Mouse (Mus musculus): ENCODE results near the gene Cd72. TPM values are rescaled to one million over a fixed set of nuclear protein-coding genes. Genes with fewer than 3 reads are reported as not detected.

Cd72 gene
- polyA plus RNA-seq, 1 experiment: 0.84 TPM

GRCm38 (mm10) chr4:43476604-43477003, 22.2 kb upstream of the Cd72 start:
- WGBS: 90% methylated on average over 6 of the region's 6 CpGs
- Histone ChIP-seq H3K27me3 (ENCODE audit: control insufficient read depth, insufficient read depth, low read length) (no peaks in the 10 kb centered on the region), H3K4me1 (ENCODE audit: control insufficient read depth, insufficient read depth, low read length) (0 out of 2 replicates have a peak, but pooled peaks cover 2% of the 10 kb centered on the region), H3K27ac (ENCODE audit: insufficient read depth, low read length) (no peak overlapping the region), H3K4me3 (replicated peaks; ENCODE audit: insufficient read depth, low read depth, low read length) (no peak overlapping the region)
- DNase-seq: no peak
- TF ChIP-seq CTCF (IDR thresholded peaks at IDR 0.05; ENCODE audit: borderline replicate concordance, insufficient read depth, low read depth, low read length) (no peak), POLR2A (IDR thresholded peaks at IDR 0.05; ENCODE audit: borderline replicate concordance, insufficient read depth, low read length) (no peak)

- TF ChIP-seq POLR2A (IDR thresholded peaks at IDR 0.05; ENCODE audit: borderline replicate concordance, insufficient read depth, low read length) (no peak), CTCF (IDR thresholded peaks at IDR 0.05; ENCODE audit: borderline replicate concordance, insufficient read depth, low read depth, low read length) (no peak)
- Histone ChIP-seq H3K4me1 (ENCODE audit: control insufficient read depth, insufficient read depth, low read length) (0 out of 2 replicates have a peak, but pooled peaks cover 2% of the 10 kb centered on the region), H3K27ac (ENCODE audit: insufficient read depth, low read length) (no peak overlapping the region), H3K27me3 (ENCODE audit: control insufficient read depth, insufficient read depth, low read length) (no peaks in the 10 kb centered on the region), H3K4me3 (replicated peaks; ENCODE audit: insufficient read depth, low read depth, low read length) (no peak overlapping the region)
- WGBS: 73% methylated on average over 1 of the region's 1 CpGs
- DNase-seq: no peak
These were observed 19.2 kb upstream of the Cd72 start for GRCm38 (mm10) chr4:43473636-43474035.

DNA sequence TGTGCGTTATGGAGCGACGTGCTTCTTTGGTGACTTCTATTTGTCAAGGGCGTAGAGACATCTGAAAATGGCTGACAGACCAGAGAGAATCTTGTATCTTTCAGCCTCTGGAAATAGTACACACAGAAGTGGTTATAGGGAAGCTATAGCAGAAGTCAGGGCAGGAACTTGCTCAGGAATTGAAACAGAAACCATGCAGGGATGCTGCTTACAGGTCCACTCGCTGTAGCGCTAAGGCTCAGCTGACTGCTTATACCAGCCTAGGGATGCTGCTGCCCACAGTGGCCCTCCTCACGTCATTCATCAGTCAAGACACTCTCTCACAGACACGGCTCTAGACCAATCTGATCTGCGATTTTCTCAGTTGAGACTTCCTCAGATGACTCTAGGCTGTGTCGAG, 15.9 kb upstream of the Cd72 start:
- Histone ChIP-seq H3K4me1 (ENCODE audit: control insufficient read depth, insufficient read depth, low read length) (no peaks in the 10 kb centered on the region), H3K27me3 (ENCODE audit: control insufficient read depth, insufficient read depth, low read length) (no peaks in the 10 kb centered on the region), H3K27ac (ENCODE audit: insufficient read depth, low read length) (no peak overlapping the region), H3K4me3 (replicated peaks; ENCODE audit: insufficient read depth, low read depth, low read length) (no peak overlapping the region)
- WGBS: 93% methylated on average over 10 of the region's 10 CpGs
- TF ChIP-seq CTCF (IDR thresholded peaks at IDR 0.05; ENCODE audit: borderline replicate concordance, insufficient read depth, low read depth, low read length): no peak
- TF ChIP-seq POLR2A (IDR thresholded peaks at IDR 0.05; ENCODE audit: borderline replicate concordance, insufficient read depth, low read length): no peak
- no peak for DNase-seq

DNA sequence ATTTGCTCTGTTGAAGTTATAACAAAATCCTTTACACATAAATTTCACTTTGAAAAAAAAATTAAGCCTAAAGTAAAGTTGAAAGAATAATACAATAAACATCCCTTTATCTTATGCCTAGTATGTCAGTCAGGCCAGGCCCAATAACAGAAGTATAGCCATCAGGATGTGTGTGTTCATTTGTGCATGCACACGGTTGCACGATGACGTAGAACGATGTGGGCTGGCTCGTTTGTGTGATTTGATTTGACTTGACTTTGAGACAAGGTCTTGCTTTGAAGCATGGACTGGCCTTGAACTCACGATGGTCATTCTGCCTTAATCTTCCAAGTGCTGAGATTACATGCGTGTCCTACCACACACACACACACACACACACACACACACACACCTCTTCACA, 12.4 kb upstream of the Cd72 start:
- TF ChIP-seq POLR2A (IDR thresholded peaks at IDR 0.05; ENCODE audit: borderline replicate concordance, insufficient read depth, low read length) (no peak), CTCF (IDR thresholded peaks at IDR 0.05; ENCODE audit: borderline replicate concordance, insufficient read depth, low read depth, low read length) (no peak)
- Histone ChIP-seq H3K4me1 (ENCODE audit: control insufficient read depth, insufficient read depth, low read length) (no peaks in the 10 kb centered on the region), H3K27me3 (ENCODE audit: control insufficient read depth, insufficient read depth, low read length) (no peaks in the 10 kb centered on the region), H3K27ac (ENCODE audit: insufficient read depth, low read length) (no peak overlapping the region), H3K4me3 (replicated peaks; ENCODE audit: insufficient read depth, low read depth, low read length) (no peak overlapping the region)
- WGBS: 76% methylated on average over 7 of the region's 7 CpGs
- DNase-seq: no peak

- WGBS: 86% methylated on average over 6 of the region's 6 CpGs
- TF ChIP-seq CTCF (IDR thresholded peaks at IDR 0.05; ENCODE audit: borderline replicate concordance, insufficient read depth, low read depth, low read length) (no peak), POLR2A (IDR thresholded peaks at IDR 0.05; ENCODE audit: borderline replicate concordance, insufficient read depth, low read length) (no peak)
These were observed 11.5 kb upstream of the Cd72 start for GRCm38 (mm10) chr4:43465935-43466334.

DNA sequence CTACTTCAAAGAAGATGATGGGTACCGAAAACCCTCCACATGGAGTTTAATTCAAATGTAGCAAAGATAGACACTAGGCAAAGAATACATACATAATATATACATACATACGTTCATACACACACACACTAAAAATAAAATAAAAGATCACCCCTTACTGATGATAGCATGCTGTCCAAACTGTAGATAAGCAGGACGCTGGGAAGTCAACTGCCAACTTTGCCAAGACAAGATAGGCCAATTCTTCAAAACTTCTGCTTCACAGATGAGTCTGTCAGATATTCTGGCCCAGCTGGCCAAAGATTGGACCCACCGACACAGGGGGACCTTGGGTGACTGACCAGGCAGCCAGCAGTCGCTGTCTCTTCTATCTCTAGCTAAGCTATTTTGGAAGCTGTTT, 8.7 kb upstream of the Cd72 start:
- Histone ChIP-seq H3K4me1 (ENCODE audit: control insufficient read depth, insufficient read depth, low read length) (no peaks in the 10 kb centered on the region), H3K27me3 (ENCODE audit: control insufficient read depth, insufficient read depth, low read length) (no peaks in the 10 kb centered on the region), H3K27ac (ENCODE audit: insufficient read depth, low read length) (no peak overlapping the region), H3K4me3 (replicated peaks; ENCODE audit: insufficient read depth, low read depth, low read length) (no peak overlapping the region)
- 89% methylated on average over 5 of the region's 5 CpGs for WGBS
- no peak for DNase-seq
- no peak for TF ChIP-seq CTCF (IDR thresholded peaks at IDR 0.05; ENCODE audit: borderline replicate concordance, insufficient read depth, low read depth, low read length)
- TF ChIP-seq POLR2A (IDR thresholded peaks at IDR 0.05; ENCODE audit: borderline replicate concordance, insufficient read depth, low read length): no peak

More at GRCm38 (mm10) chr4:43465935-43466334, 11.5 kb upstream of the Cd72 start:
- Histone ChIP-seq H3K4me3 (replicated peaks; ENCODE audit: insufficient read depth, low read depth, low read length) (no peak overlapping the region), H3K27ac (ENCODE audit: insufficient read depth, low read length) (no peak overlapping the region), H3K4me1 (ENCODE audit: control insufficient read depth, insufficient read depth, low read length) (no peaks in the 10 kb centered on the region), H3K27me3 (ENCODE audit: control insufficient read depth, insufficient read depth, low read length) (no peaks in the 10 kb centered on the region)
- no peak for DNase-seq

DNA sequence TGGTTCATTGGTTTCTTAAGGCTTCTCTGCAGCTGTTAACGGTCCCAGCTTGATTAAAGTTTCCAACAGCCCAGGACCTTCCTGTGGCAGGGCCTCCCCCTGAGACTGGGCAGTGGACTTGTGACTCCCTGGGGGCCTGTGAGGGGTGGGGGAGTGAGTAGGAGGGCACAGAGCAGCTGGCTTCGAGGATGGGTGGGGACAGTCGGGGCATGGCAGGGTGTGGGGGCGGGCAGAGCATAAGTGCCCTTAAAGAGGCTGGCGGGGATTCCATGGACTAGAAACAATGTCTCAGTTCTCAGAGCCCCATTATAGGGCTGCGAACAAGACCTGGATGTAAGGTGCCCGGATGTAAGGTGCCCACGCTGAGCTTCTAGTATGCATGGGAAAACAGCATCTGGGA, 2.7 kb upstream of the Cd72 start:
- H3K27me3 ChIP-seq (ENCODE audit: control insufficient read depth, insufficient read depth, low read length): no peaks in the 10 kb centered on the region
- H3K4me1 ChIP-seq (ENCODE audit: control insufficient read depth, insufficient read depth, low read length): no peaks in the 10 kb centered on the region; the same call in 1 of the 2 replicates
- no peak overlapping the region for H3K4me3 ChIP-seq (replicated peaks; ENCODE audit: insufficient read depth, low read depth, low read length)
- 27% methylated on average over 8 of the region's 8 CpGs for WGBS
- TF ChIP-seq POLR2A (IDR thresholded peaks at IDR 0.05; ENCODE audit: borderline replicate concordance, insufficient read depth, low read length) (no peak), CTCF (IDR thresholded peaks at IDR 0.05; ENCODE audit: borderline replicate concordance, insufficient read depth, low read depth, low read length) (no peak)
- no peak for DNase-seq
- no peak overlapping the region for H3K27ac ChIP-seq (ENCODE audit: insufficient read depth, low read length)

GRCm38 (mm10) chr4:43456470-43456869, 2.0 kb upstream of the Cd72 start:
- H3K4me1 ChIP-seq (ENCODE audit: control insufficient read depth, insufficient read depth, low read length): no peaks in the 10 kb centered on the region; the same call in 1 of the 2 replicates
- no peak for DNase-seq
- H3K27ac ChIP-seq (ENCODE audit: insufficient read depth, low read length): no peak overlapping the region
- no peak for TF ChIP-seq POLR2A (IDR thresholded peaks at IDR 0.05; ENCODE audit: borderline replicate concordance, insufficient read depth, low read length)
- no peak for TF ChIP-seq CTCF (IDR thresholded peaks at IDR 0.05; ENCODE audit: borderline replicate concordance, insufficient read depth, low read depth, low read length)
- H3K4me3 ChIP-seq (replicated peaks; ENCODE audit: insufficient read depth, low read depth, low read length): no peak overlapping the region
- WGBS: 50% methylated on average over 4 of the region's 4 CpGs
- no peaks in the 10 kb centered on the region for H3K27me3 ChIP-seq (ENCODE audit: control insufficient read depth, insufficient read depth, low read length)

All from cerebellum, adult 2 months (tissue).